ENCODE assay signal across 22 mouse cellular contexts in genomic region chr15:98812741-98813424, GRCm38 (mm10). TPM values are rescaled to one million over a fixed set of nuclear protein-coding genes. Genes with fewer than 3 reads are reported as not detected.
A peak's percentile ranks its signal among the peaks of the same experiment; 100 is the strongest.
DNase-seq lines count a peak whose midpoint lies in the region; ATAC-seq and TF ChIP-seq lines count a peak whose summit lies in the region.
"Had no signal": no experiment of that assay in that cellular context is flagged by ENCODE, and none has a peak within 500 bp of the region (broad histone marks: within the 10 kb centered on the region; RNA-seq: fewer than 3 reads in every experiment).

No protein-coding gene starts in this region.

- H3K4me1 ChIP-seq in embryonic facial prominence, embryonic 10.5 days, result peaks cover 18% of the 10 kb centered on the region
- H3K4me1 ChIP-seq in intestine, embryonic 16.5 days (ENCODE audit: control insufficient read depth, insufficient read depth, low read length), result peaks cover 8% of the 10 kb centered on the region

- H3K4me3 ChIP-seq in left cerebral cortex, adult 2 months, result no peak overlapping the region
- H3K4me3 ChIP-seq in embryonic facial prominence, embryonic 10.5 days, result no peak overlapping the region
- no peak overlapping the region for H3K4me3 ChIP-seq in intestine, embryonic 16.5 days (ENCODE audit: low read length)
- H3K4me3 ChIP-seq: embryonic facial prominence, embryonic 12.5 days; hindbrain, embryonic 12.5 days; limb, embryonic 10.5 days; liver, embryonic 12.5 days; lung, embryonic 15.5 days; neural tube, embryonic 12.5 days had no signal

- WGBS in embryonic facial prominence, embryonic 10.5 days, result 86% methylated on average over 20 of the region's 20 CpGs
- 89% methylated on average over 20 of the region's 20 CpGs for WGBS in intestine, embryonic 16.5 days

- intact Hi-C loops in left cerebral cortex, adult 2 months (cut with DNase I), result no loop called here

- H3K9me3 ChIP-seq in embryonic facial prominence, embryonic 10.5 days, result no peaks in the 10 kb centered on the region
- H3K9me3 ChIP-seq in intestine, embryonic 16.5 days (ENCODE audit: control insufficient read depth, low read length), result no peaks in the 10 kb centered on the region
- H3K9me3 ChIP-seq: embryonic facial prominence, embryonic 12.5 days; hindbrain, embryonic 12.5 days; limb, embryonic 10.5 days; liver, embryonic 12.5 days; lung, embryonic 15.5 days; neural tube, embryonic 12.5 days had no signal

- DNase-seq in brain, adult 2 months (ENCODE audit: low read depth, low spot score), result peak; percentile 91
- DNase-seq in frontal cortex, postnatal 36 days (ENCODE audit: low spot score in 2 of 2), result peak; percentile 81 to 86
- DNase-seq in left cerebral cortex, adult 2 months (ENCODE audit: extremely low spot score in 1 of 2, low spot score in 2 of 2), result peak; percentile 58 to 70
- peak; percentile 75 for DNase-seq in right cerebral cortex, postnatal 25 days
- no peak for DNase-seq in embryonic facial prominence, embryonic 10.5 days (ENCODE audit: low spot score)
- no peak for DNase-seq in cerebellum, postnatal 14 days
- DNase-seq: adrenal gland, postnatal 36 days; cerebellum, postnatal 10 days had no signal

- no peak for ATAC-seq in intestine, embryonic 16.5 days
- ATAC-seq: activated CD4-positive, CD25-positive, alpha-beta regulatory T cell, adult 4 months; liver, embryonic 12.5 days had no signal

- peak overlapping the region; percentile 96 for H3K27ac ChIP-seq in left cerebral cortex, adult 2 months
- H3K27ac ChIP-seq in embryonic facial prominence, embryonic 10.5 days (replicated peaks), result no peak overlapping the region
- H3K27ac ChIP-seq in intestine, embryonic 16.5 days (ENCODE audit: low read length), result no peak overlapping the region
- H3K27ac ChIP-seq: embryonic facial prominence, embryonic 12.5 days; hindbrain, embryonic 12.5 days; kidney, postnatal 0 days; limb, embryonic 10.5 days; liver, embryonic 12.5 days; lung, embryonic 15.5 days; neural tube, embryonic 12.5 days had no signal

- H3K27me3 ChIP-seq in embryonic facial prominence, embryonic 10.5 days (replicated peaks; ENCODE audit: low read depth, poor library complexity, severe bottlenecking), result peaks cover 33% of the 10 kb centered on the region
- H3K27me3 ChIP-seq in intestine, embryonic 16.5 days (replicated peaks; ENCODE audit: control insufficient read depth, insufficient read depth, low read length), result peaks cover 21% of the 10 kb centered on the region

- no peak for TF ChIP-seq CTCF in left cerebral cortex, adult 2 months (IDR thresholded peaks at IDR 0.05)

- no peak overlapping the region for H3K9ac ChIP-seq in intestine, embryonic 16.5 days (ENCODE audit: low read depth, low read length)
- H3K9ac ChIP-seq: embryonic facial prominence, embryonic 12.5 days; hindbrain, embryonic 12.5 days; liver, embryonic 12.5 days; lung, embryonic 15.5 days; neural tube, embryonic 12.5 days had no signal

- H3K4me2 ChIP-seq in intestine, embryonic 16.5 days (ENCODE audit: low read depth, low read length), result no peak overlapping the region
- H3K4me2 ChIP-seq: embryonic facial prominence, embryonic 12.5 days; hindbrain, embryonic 12.5 days; liver, embryonic 12.5 days; lung, embryonic 15.5 days; neural tube, embryonic 12.5 days had no signal

- peaks cover 59% of the 10 kb centered on the region for H3K36me3 ChIP-seq in embryonic facial prominence, embryonic 10.5 days (replicated peaks)
- H3K36me3 ChIP-seq in intestine, embryonic 16.5 days (ENCODE audit: control insufficient read depth, insufficient read depth, low read length), result peaks cover 13% of the 10 kb centered on the region

RNA-seq across cellular contexts. Expression of gene Ddn, which starts 3.6 kb away (rescaled TPM):
- 100 to 1,000 TPM; 739 to 834 TPM for total RNA-seq in left cerebral cortex, adult 2 months (2021)
- not detected in 2 replicates for polyA plus RNA-seq in embryonic facial prominence, embryonic 10.5 days (2016; fragmentation: Nextera tagmentation; extraction: Ambion mirVana)
- not detected in 2 replicates for polyA plus RNA-seq in intestine, embryonic 16.5 days (2015; fragmentation: Nextera tagmentation; extraction: Ambion mirVana)
- polyA plus RNA-seq: activated CD4-positive, CD25-positive, alpha-beta regulatory T cell, adult 4 months; intestine, embryonic 14.5 days; limb, embryonic 10.5 days; liver, embryonic 12.5 days had no signal

RNA-seq across cellular contexts. Expression of gene Prkag1, which starts 18.4 kb away (rescaled TPM):
- total RNA-seq in left cerebral cortex, adult 2 months (2021), result 10 to 100 TPM; 46.1 to 52.3 TPM
- 83.5 and 85.3 TPM in 2 replicates for polyA plus RNA-seq in embryonic facial prominence, embryonic 10.5 days (2016; fragmentation: Nextera tagmentation; extraction: Ambion mirVana)
- polyA plus RNA-seq in intestine, embryonic 16.5 days (2015; fragmentation: Nextera tagmentation; extraction: Ambion mirVana), result 92.2 and 94.6 TPM in 2 replicates

RNA-seq across cellular contexts. Expression of gene Wnt1, which starts 23.2 kb away (rescaled TPM):
- under 1 TPM in 1 of 2 experiments, not detected in 1; 0.14 TPM for total RNA-seq in left cerebral cortex, adult 2 months (2021)
- polyA plus RNA-seq in embryonic facial prominence, embryonic 10.5 days (2016; fragmentation: Nextera tagmentation; extraction: Ambion mirVana), result 1.0 and 1.5 TPM in 2 replicates
- polyA plus RNA-seq in intestine, embryonic 16.5 days (2015; fragmentation: Nextera tagmentation; extraction: Ambion mirVana), result not detected in 2 replicates
- total RNA-seq: adrenal gland, postnatal 36 days; megakaryocyte progenitor cell, adult 5-6 weeks had no signal
- polyA plus RNA-seq: activated CD4-positive, CD25-positive, alpha-beta regulatory T cell, adult 4 months; gonadal fat pad, adult 2 months; heart, embryonic 16.5 days; intestine, embryonic 14.5 days; kidney, postnatal 0 days; limb, embryonic 10.5 days; liver, embryonic 12.5 days; lung, embryonic 15.5 days had no signal

RNA-seq across cellular contexts. Expression of gene Wnt10b, which starts 34.9 kb away (rescaled TPM):
- total RNA-seq in left cerebral cortex, adult 2 months (2021), result under 1 TPM; 0.51 to 0.66 TPM
- 0.34 and 0.40 TPM in 2 replicates for polyA plus RNA-seq in embryonic facial prominence, embryonic 10.5 days (2016; fragmentation: Nextera tagmentation; extraction: Ambion mirVana)
- 0.09 TPM in 1 of 2 replicates, not detected in the other for polyA plus RNA-seq in intestine, embryonic 16.5 days (2015; fragmentation: Nextera tagmentation; extraction: Ambion mirVana)
- polyA plus RNA-seq: kidney, postnatal 0 days; liver, embryonic 12.5 days; midbrain, postnatal 0 days had no signal

RNA-seq across cellular contexts. Expression of gene Arf3, which starts 49.9 kb away (rescaled TPM):
- 100 to 1,000 TPM; 749 to 756 TPM for total RNA-seq in left cerebral cortex, adult 2 months (2021)
- 41.6 and 43.1 TPM in 2 replicates for polyA plus RNA-seq in embryonic facial prominence, embryonic 10.5 days (2016; fragmentation: Nextera tagmentation; extraction: Ambion mirVana)
- 35.4 and 40.1 TPM in 2 replicates for polyA plus RNA-seq in intestine, embryonic 16.5 days (2015; fragmentation: Nextera tagmentation; extraction: Ambion mirVana)

Comparison
In these comparisons a context has a peak if more than half of its experiments do, and no peak if none do; other contexts are left out.
1. DNase-seq: peak in brain, adult 2 months (single experiment), frontal cortex, postnatal 36 days (2 of 2), left cerebral cortex, adult 2 months (2 of 2) and right cerebral cortex, postnatal 25 days (single experiment); none in embryonic facial prominence, embryonic 10.5 days (single experiment) and cerebellum, postnatal 14 days (0 of 2).